Mouse (Mus musculus): ENCODE measurements around the gene Snrnp35. TPM values are rescaled to one million over a fixed set of nuclear protein-coding genes. Genes with fewer than 3 reads are reported as not detected.

The Snrnp35 gene
- polyA plus RNA-seq, 1 experiment = 18.9 TPM

DNA sequence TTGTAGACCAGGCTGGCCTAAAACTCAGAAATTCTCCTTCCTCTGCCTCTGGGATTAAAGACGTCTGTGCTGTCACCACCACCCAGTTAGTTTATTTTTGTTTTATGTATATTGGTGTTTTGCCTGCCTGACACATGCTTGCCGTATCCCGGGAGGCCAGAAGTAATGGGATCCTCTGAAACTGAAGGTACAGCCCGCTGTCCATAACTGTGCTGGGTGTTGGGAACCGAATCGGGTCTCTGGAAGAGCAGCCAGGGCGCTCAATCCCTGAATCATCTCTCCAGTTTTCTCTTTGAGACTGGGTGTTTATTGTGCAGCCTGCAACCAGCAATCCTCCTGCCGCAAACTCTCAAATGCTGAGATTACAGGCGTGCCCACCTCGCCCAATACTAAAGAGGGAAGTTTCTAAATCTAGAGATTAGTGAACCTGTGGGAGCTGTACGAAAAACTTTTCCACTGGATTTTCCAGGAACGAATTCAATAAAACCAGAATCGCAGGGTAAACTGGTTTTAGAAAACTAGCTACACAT is 433 bp upstream of the Snrnp35 start:
- no peaks in the 10 kb centered on the region for H3K27me3 ChIP-seq (ENCODE audit: control insufficient read depth, insufficient read depth, insufficient read length)
- H3K4me3 ChIP-seq = peak overlapping the region; percentile 93
- TF ChIP-seq E2F4 (IDR thresholded peaks at IDR 0.05; ENCODE audit: insufficient read depth) (no peak), MYOD1 (IDR thresholded peaks at IDR 0.05; ENCODE audit: control insufficient read depth in 1 of 3, insufficient read length in 2 of 3, low read depth in 2 of 3) (no peak), SRF (IDR thresholded peaks at IDR 0.05; ENCODE audit: control insufficient read depth, insufficient read length, low read depth) (no peak), TCF12 (IDR thresholded peaks at IDR 0.05; ENCODE audit: insufficient read depth, poor library complexity, severe bottlenecking) (no peak), USF1 (IDR thresholded peaks at IDR 0.05; ENCODE audit: low read depth) (no peak), POLR2A (IDR thresholded peaks at IDR 0.05; ENCODE audit: insufficient read length, low read depth) (no peak), MAX (IDR thresholded peaks at IDR 0.05; ENCODE audit: low read depth) (no peak), TCF3 (IDR thresholded peaks at IDR 0.05; ENCODE audit: insufficient read length, low read depth) (no peak), CEBPB (IDR thresholded peaks at IDR 0.05; ENCODE audit: insufficient read depth, poor library complexity, severe bottlenecking) (no peak), MYOG (IDR thresholded peaks at IDR 0.05; ENCODE audit: control insufficient read depth in 1 of 3, insufficient read depth in 1 of 3, insufficient read length in 2 of 3, low read depth in 2 of 3) (no peak)
- peak overlapping the region; percentile 82 for H3K4me2 ChIP-seq (ENCODE audit: low read depth)
- H3K36me3 ChIP-seq (ENCODE audit: control insufficient read depth, insufficient read depth) = no peaks in the 10 kb centered on the region
- H3K79me2 ChIP-seq (ENCODE audit: control insufficient read depth, insufficient read depth) = peaks cover 6% of the 10 kb centered on the region
- peak overlapping the region; percentile 31 for H3ac ChIP-seq (ENCODE audit: control insufficient read depth, insufficient read length)

- Histone ChIP-seq H3ac (ENCODE audit: control insufficient read depth, insufficient read length) (peak overlapping the region; percentile 31), H3K79me2 (ENCODE audit: control insufficient read depth, insufficient read depth) (peaks cover 6% of the 10 kb centered on the region), H3K4me2 (ENCODE audit: low read depth) (peak overlapping the region; percentile 82), H3K4me3 (peak overlapping the region; percentile 93), H3K36me3 (ENCODE audit: control insufficient read depth, insufficient read depth) (no peaks in the 10 kb centered on the region), H3K27me3 (ENCODE audit: control insufficient read depth, insufficient read depth, insufficient read length) (no peaks in the 10 kb centered on the region)
- TF ChIP-seq MYOG (IDR thresholded peaks at IDR 0.05; ENCODE audit: control insufficient read depth in 1 of 3, insufficient read depth in 1 of 3, insufficient read length in 2 of 3, low read depth in 2 of 3) (no peak), USF1 (IDR thresholded peaks at IDR 0.05; ENCODE audit: low read depth) (peak; percentile 38)
These were observed 892 bp downstream of the Snrnp35 start for GRCm38 (mm10) chr5:124483655-124484396.

DNA sequence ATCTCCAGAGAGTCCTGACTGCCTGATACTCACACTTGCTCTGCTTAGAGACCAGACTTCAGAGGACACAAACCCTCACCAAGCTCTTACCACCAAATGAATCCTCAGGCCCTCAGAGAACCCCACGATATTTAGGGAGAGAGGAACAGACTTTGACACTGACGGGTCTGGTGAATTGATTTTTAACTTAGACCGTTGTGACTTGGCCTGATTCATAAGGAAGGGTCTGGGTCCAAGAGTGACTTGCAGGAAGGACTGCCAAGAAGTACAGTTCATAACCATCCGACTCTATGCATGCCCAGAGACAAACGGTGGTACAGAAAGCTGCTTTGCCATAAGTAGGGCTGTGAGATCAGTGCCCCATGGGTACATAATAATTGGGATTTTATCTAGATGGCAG is 2.7 kb downstream of the Snrnp35 start:
- no peaks in the 10 kb centered on the region for H3K36me3 ChIP-seq (ENCODE audit: control insufficient read depth, insufficient read depth)
- H3K4me2 ChIP-seq (ENCODE audit: low read depth) = no peak overlapping the region
- peaks cover 6% of the 10 kb centered on the region for H3K79me2 ChIP-seq (ENCODE audit: control insufficient read depth, insufficient read depth)
- TF ChIP-seq TCF3 (IDR thresholded peaks at IDR 0.05; ENCODE audit: insufficient read length, low read depth) (no peak), POLR2AphosphoS2 (IDR thresholded peaks at IDR 0.05; ENCODE audit: insufficient read length, low read depth) (no peak), POLR2A (IDR thresholded peaks at IDR 0.05; ENCODE audit: insufficient read length, low read depth) (no peak), MAX (IDR thresholded peaks at IDR 0.05; ENCODE audit: low read depth) (no peak), MYOD1 (IDR thresholded peaks at IDR 0.05; ENCODE audit: control insufficient read depth in 1 of 3, insufficient read length in 2 of 3, low read depth in 2 of 3) (no peak), MYOG (IDR thresholded peaks at IDR 0.05; ENCODE audit: control insufficient read depth in 1 of 3, insufficient read depth in 1 of 3, insufficient read length in 2 of 3, low read depth in 2 of 3) (no peak), REST (IDR thresholded peaks at IDR 0.05; ENCODE audit: insufficient read depth, insufficient read length) (no peak), USF1 (IDR thresholded peaks at IDR 0.05; ENCODE audit: low read depth) (no peak), CEBPB (IDR thresholded peaks at IDR 0.05; ENCODE audit: insufficient read depth, poor library complexity, severe bottlenecking) (no peak), SRF (IDR thresholded peaks at IDR 0.05; ENCODE audit: control insufficient read depth, insufficient read length, low read depth) (no peak), E2F4 (IDR thresholded peaks at IDR 0.05; ENCODE audit: insufficient read depth) (no peak), TCF12 (IDR thresholded peaks at IDR 0.05; ENCODE audit: insufficient read depth, poor library complexity, severe bottlenecking) (no peak)
- no peak overlapping the region for H3K4me3 ChIP-seq
- no peaks in the 10 kb centered on the region for H3K27me3 ChIP-seq (ENCODE audit: control insufficient read depth, insufficient read depth, insufficient read length)
- no peak overlapping the region for H3ac ChIP-seq (ENCODE audit: control insufficient read depth, insufficient read length)

GRCm38 (mm10) chr5:124488885-124489284 is 6.0 kb downstream of the Snrnp35 start:
- no peak for TF ChIP-seq POLR2A (IDR thresholded peaks at IDR 0.05; ENCODE audit: insufficient read length, low read depth)
- peak in 1 of 3 experiments; percentile 32 for TF ChIP-seq MYOG (IDR thresholded peaks at IDR 0.05; ENCODE audit: control insufficient read depth in 1 of 3, insufficient read depth in 1 of 3, insufficient read length in 2 of 3, low read depth in 2 of 3)
- TF ChIP-seq MYOD1 (IDR thresholded peaks at IDR 0.05; ENCODE audit: control insufficient read depth in 1 of 3, insufficient read length in 2 of 3, low read depth in 2 of 3) = peak in 2 of 3 experiments; percentile 32 to 71
- Histone ChIP-seq H3K36me3 (ENCODE audit: control insufficient read depth, insufficient read depth) (no peaks in the 10 kb centered on the region), H3ac (ENCODE audit: control insufficient read depth, insufficient read length) (no peak overlapping the region)

DNA sequence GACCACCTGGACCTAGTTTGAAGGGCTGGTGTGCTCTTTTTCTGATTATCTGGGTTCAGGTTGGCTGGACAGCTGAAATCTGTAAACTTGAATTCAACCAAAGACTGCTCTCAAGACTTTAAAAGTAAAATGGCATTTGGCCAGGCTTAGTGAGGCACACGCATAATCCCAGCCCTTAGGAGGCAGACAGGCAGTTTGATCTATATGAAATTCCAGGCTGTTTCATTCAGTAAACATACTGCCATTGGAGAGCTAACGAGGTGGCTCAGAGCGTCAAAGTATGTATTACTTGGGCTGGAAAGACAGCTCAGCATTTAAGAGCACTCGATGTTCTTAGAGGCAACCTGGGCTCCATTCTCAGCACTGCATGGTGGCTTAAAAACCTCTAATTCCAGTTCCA is 8.8 kb downstream of the Snrnp35 start:
- TF ChIP-seq E2F4 (IDR thresholded peaks at IDR 0.05; ENCODE audit: insufficient read depth) (no peak), MYOD1 (IDR thresholded peaks at IDR 0.05; ENCODE audit: control insufficient read depth in 1 of 3, insufficient read length in 2 of 3, low read depth in 2 of 3) (no peak), TCF12 (IDR thresholded peaks at IDR 0.05; ENCODE audit: insufficient read depth, poor library complexity, severe bottlenecking) (no peak), POLR2AphosphoS2 (IDR thresholded peaks at IDR 0.05; ENCODE audit: insufficient read length, low read depth) (no peak), SRF (IDR thresholded peaks at IDR 0.05; ENCODE audit: control insufficient read depth, insufficient read length, low read depth) (no peak), POLR2A (IDR thresholded peaks at IDR 0.05; ENCODE audit: insufficient read length, low read depth) (no peak), MAX (IDR thresholded peaks at IDR 0.05; ENCODE audit: low read depth) (no peak), TCF3 (IDR thresholded peaks at IDR 0.05; ENCODE audit: insufficient read length, low read depth) (no peak)
- Histone ChIP-seq H3K4me3 (no peak overlapping the region), H3K79me2 (ENCODE audit: control insufficient read depth, insufficient read depth) (no peaks in the 10 kb centered on the region), H3K36me3 (ENCODE audit: control insufficient read depth, insufficient read depth) (no peaks in the 10 kb centered on the region), H3ac (ENCODE audit: control insufficient read depth, insufficient read length) (no peak overlapping the region), H3K27me3 (ENCODE audit: control insufficient read depth, insufficient read depth, insufficient read length) (no peaks in the 10 kb centered on the region), H3K4me2 (ENCODE audit: low read depth) (no peak overlapping the region)

More at GRCm38 (mm10) chr5:124488885-124489284, 6.0 kb downstream of the Snrnp35 start:
- Histone ChIP-seq H3K4me2 (ENCODE audit: low read depth) (peak overlapping the region; percentile 37), H3K4me3 (no peak overlapping the region), H3K27me3 (ENCODE audit: control insufficient read depth, insufficient read depth, insufficient read length) (no peaks in the 10 kb centered on the region), H3K79me2 (ENCODE audit: control insufficient read depth, insufficient read depth) (peaks cover 6% of the 10 kb centered on the region)
